Mouse (Mus musculus) lung, adult 2 months (tissue): ENCODE data around the gene Cul9. TPM values are rescaled to one million over a fixed set of nuclear protein-coding genes. Genes with fewer than 3 reads are reported as not detected.
"Not testable (repeated sequence)": the region's sequence is repeated elsewhere in the genome, so short reads cannot be mapped to it uniquely, and the experiment has no call there.

Source experiments
- DNase-seq: peaks from one replicate; pipeline ENCODE4 v3.0.0; 2022
- H3K4me1 ChIP-seq: fragments of 200-500 bp; 2 replicates; pipeline ENCODE4 v1.6.1; 2011; ENCODE audit warnings: low read length; ENCODE audit not compliant: control insufficient read depth, insufficient read depth
- H3K4me3 ChIP-seq: fragments of 200-500 bp; replicated peaks from 2 replicates; pipeline ENCODE3; 2011; ENCODE audit warnings: low read depth, mild to moderate bottlenecking, control low read depth, low read length; ENCODE audit errors: extremely low read depth
- CTCF ChIP-seq: fragments of 200-500 bp; IDR thresholded peaks from 2 replicates; pipeline ENCODE4 v1.5.1; 2011; ENCODE audit warnings: mild to moderate bottlenecking, low read length, control low read depth; ENCODE audit not compliant: insufficient read depth
- POLR2A ChIP-seq: fragments of 200-500 bp; IDR thresholded peaks from 2 replicates; pipeline ENCODE4 v1.6.1; 2011; ENCODE audit warnings: low read depth, mild to moderate bottlenecking, control low read depth, low read length, borderline replicate concordance; ENCODE audit errors: extremely low read depth
- WGBS: fragments of 180-500 bp; shearing (Covaris S2); methylation state at CpG from one replicate; pipeline ENCODE4 v1.1.7; 2018; 5-methylcytosine and 5-hydroxymethylcytosine counted together
- polyA plus RNA-seq: library from polyadenylated mRNA; depleted of rRNA; stranded (reverse); fragments of >200 nt; gene quantifications from 2 replicates; pipeline ENCODE4 v1.2.3, GENCODE M21; 2012

Gene Cul9
- polyA plus RNA-seq, 1 experiment: 27.5 TPM

GRCm38 (mm10) chr17:46513329-46513728, 32.9 kb downstream of the Cul9 start:
- H3K4me1 ChIP-seq: no peaks in the 10 kb centered on the region
- WGBS: 54% methylated on average over 2 of the region's 2 CpGs
- no peak overlapping the region for H3K4me3 ChIP-seq
- no peak for DNase-seq
- TF ChIP-seq CTCF (no peak), POLR2A (no peak)

DNA sequence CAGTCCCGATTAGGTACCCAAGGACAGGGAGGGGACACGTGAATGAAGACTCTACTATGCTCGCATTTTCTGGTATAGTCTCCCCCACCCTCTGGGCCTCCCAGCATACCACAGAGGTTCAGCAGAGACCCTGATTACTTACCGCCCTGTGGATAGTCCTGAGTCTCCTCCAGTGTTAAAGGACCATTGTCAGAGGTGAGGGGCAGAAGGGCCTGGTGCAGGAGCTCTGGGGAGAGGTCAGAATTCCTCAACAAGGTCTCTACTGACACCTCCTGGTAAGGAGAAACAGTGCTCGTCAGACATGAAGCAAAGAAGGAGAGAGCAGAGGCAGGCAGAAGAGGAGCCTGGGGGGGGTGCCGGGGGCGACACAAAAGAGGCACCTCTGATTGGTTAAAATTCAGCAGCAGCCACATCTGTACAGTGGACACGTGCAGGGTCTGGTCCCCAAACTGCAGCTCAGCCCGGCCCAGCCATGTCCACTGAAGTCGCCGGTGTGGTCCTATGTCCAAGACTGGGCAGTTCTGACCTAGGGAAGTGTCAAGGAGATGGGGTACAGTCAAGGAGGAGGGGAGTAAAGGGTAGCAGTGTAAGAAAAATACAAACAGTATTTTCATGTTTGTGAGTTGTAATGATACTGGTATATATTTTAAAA, 35.0 kb downstream of the Cul9 start:
- WGBS: 64% methylated on average over 11 of the region's 11 CpGs
- no peak for DNase-seq
- TF ChIP-seq CTCF (no peak), POLR2A (no peak)
- no peaks in the 10 kb centered on the region for H3K4me1 ChIP-seq
- H3K4me3 ChIP-seq: no peak overlapping the region

GRCm38 (mm10) chr17:46505617-46506016, 40.6 kb downstream of the Cul9 start:
- WGBS: 90% methylated on average over 3 of the region's 3 CpGs
- no peaks in the 10 kb centered on the region for H3K4me1 ChIP-seq
- DNase-seq: no peak
- H3K4me3 ChIP-seq: no peak overlapping the region
- no peak for TF ChIP-seq POLR2A
- no peak for TF ChIP-seq CTCF

- TF ChIP-seq CTCF (no peak), POLR2A (no peak)
- no peak for DNase-seq
- H3K4me3 ChIP-seq: no peak overlapping the region
- no peaks in the 10 kb centered on the region for H3K4me1 ChIP-seq
- 78% methylated on average over 14 of the region's 14 CpGs for WGBS
Measured at GRCm38 (mm10) chr17:46503847-46504638, 42.1 kb downstream of the Cul9 start.

DNA sequence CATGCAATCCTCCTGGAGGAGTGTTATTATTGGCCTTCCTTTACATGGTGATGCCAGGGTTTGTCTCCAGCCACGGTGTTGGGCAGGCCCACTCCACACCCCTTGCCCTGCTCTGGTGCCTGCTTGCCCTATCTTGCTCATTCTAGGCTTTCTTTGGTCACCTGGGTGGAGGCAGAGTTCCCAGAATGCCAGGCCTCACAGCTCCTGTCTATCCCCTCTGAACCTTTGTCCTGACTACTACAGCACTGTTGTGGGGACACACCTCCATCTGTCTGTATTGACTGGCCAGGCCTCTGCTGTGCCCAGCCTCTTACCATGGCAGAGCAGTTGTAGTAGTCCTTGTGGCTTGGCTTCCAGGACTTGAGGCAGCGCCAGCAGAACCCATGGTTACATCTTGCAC, 43.4 kb downstream of the Cul9 start:
- 80% methylated on average over 2 of the region's 2 CpGs for WGBS
- no peaks in the 10 kb centered on the region for H3K4me1 ChIP-seq
- TF ChIP-seq CTCF (no peak), POLR2A (no peak)
- H3K4me3 ChIP-seq: no peak overlapping the region
- DNase-seq: no peak

DNA sequence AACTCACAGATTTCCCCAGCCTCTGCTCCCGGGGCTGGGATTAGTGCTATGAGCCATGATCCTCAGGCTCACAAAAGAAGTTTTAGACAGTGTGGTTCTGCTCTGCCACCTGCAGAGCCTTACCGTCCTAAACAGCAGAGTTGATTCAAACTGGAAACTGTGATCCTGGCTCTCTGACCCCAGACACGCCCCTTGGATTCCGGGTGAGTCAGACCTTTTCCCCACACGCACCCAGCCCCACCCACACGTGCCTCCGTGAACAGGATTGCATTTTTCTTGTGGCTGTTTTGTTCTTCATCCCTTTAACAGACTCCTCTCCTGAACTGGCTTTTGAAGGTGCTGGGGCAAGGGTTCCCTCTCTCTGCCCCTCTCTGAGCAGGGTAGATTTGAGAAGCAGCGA, 48.2 kb downstream of the Cul9 start:
- Histone ChIP-seq H3K4me3 (no peak overlapping the region), H3K4me1 (peaks cover 3% of the 10 kb centered on the region; the same call in 1 of the 2 replicates)
- TF ChIP-seq CTCF: no peak
- TF ChIP-seq POLR2A: no peak
- 60% methylated on average over 8 of the region's 8 CpGs for WGBS
- no peak for DNase-seq

DNA sequence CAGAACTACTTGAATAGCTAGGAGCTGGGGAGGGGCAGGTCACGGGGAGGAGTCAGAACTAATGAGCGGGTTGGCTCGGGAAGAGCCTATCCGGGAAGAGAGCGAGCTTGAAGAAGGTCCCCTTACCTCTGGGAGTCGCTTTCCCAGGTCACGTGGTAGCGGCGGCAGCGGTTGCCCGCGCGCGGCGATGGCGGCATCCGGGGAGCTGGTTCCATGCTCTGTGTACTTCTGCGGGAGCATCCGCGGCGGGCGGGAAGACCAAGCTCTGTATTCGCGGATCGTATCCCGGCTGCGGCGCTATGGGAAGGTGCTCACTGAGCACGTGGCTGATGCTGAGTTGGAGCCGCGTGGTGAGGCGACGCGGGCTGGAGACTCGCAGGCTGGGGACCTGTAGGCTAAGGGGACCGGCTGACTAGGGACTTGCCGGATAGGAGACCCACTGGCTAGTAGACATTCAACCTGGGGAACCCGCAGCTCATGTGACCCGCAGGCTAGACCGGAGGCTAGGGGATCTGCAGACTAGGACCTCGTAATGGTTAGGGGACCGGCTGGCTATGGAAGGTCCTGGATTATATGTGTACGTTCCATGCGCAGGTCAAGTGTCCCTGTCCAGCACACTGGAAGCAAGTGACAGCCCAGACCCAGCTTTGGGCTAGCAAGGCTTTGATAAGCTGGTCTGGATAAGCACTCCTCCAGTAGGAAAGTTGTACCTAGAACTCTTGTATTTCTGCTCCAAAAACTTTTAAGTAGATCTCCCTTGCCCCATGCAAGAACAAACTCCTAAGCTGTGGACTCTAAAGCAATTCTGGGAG, 49.4 kb downstream of the Cul9 start, which contains the start of gene Dnph1:
TSS of gene Dnph1 (plus strand) at position 89 of the 812 bp plus-strand sequence.
- peak within 1 kb of the TSS; percentile 66 for H3K4me3 ChIP-seq
- TF ChIP-seq POLR2A: no peak
- TF ChIP-seq CTCF: no peak
- 2% methylated on average over 44 of the region's 44 CpGs for WGBS
- H3K4me1 ChIP-seq: peaks cover 3% of the 10 kb centered on the region; the same call in 1 of the 2 replicates
- peak; percentile 54 for DNase-seq

DNA sequence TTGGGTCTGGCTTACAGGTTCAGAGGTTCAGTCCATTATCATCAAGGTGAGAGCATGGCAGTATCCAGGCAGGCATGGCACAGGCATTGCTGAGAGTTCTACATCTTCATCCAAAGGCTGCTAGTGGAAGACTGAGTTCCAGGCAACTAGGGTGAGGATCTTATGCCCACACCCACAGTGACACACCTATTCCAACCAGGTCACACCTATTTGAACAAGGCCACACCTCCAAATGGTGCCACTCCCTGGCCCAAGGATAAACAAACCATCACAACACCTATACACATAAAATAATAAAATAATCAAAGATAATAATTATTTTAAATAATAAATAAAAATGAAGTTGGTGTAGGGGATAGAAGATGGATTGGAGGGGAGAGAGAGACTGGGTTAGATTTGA, 50.1 kb downstream of the Cul9 start:
- not testable (repeated sequence) for H3K4me1 ChIP-seq, H3K4me3 ChIP-seq, DNase-seq

- Histone ChIP-seq H3K4me3 (no peak overlapping the region), H3K4me1 (peaks cover 3% of the 10 kb centered on the region; the same call in 1 of the 2 replicates)
- WGBS: 54% methylated on average over 5 of the region's 5 CpGs
- peak; percentile 14 for DNase-seq
- TF ChIP-seq POLR2A: no peak
- TF ChIP-seq CTCF: no peak
Measured at GRCm38 (mm10) chr17:46495486-46495885, 50.7 kb downstream of the Cul9 start.

GRCm38 (mm10) chr17:46487431-46487830, 58.8 kb downstream of the Cul9 start, which contains the start of gene Ttbk1:
Gene Ttbk1 (minus strand): TSS chr17:46487675.
- no peak for DNase-seq
- WGBS: 2% methylated on average over 27 of the region's 49 CpGs
- no peak within 1 kb of the TSS for H3K4me3 ChIP-seq
- TF ChIP-seq POLR2A (no peak), CTCF (no peak)
- H3K4me1 ChIP-seq: peaks cover 3% of the 10 kb centered on the region; the same call in 1 of the 2 replicates
